Mouse (Mus musculus) intestine, embryonic 16.5 days (tissue): ENCODE measurements around the gene 1810043G02Rik. TPM values are rescaled to one million over a fixed set of nuclear protein-coding genes. Genes with fewer than 3 reads are reported as not detected.

Experiments
- ATAC-seq: fragments of 200-750 bp; cut with Nextera tagmentation; 2 replicates; pipeline ENCODE4 v1.8.0; 2017; ENCODE audit warnings: moderate TSS enrichment, moderate library complexity
- H3K27ac ChIP-seq: fragments of 300-500 bp; sonication (generic); 2 replicates; pipeline ENCODE4 v1.5.1; 2014; ENCODE audit warnings: mild to moderate bottlenecking, low read length
- H3K27me3 ChIP-seq: fragments of 300-500 bp; sonication (generic); replicated peaks from 2 replicates; pipeline ENCODE4 v1.6.1; 2014; ENCODE audit warnings: low read length, control low read depth, mixed read lengths; ENCODE audit not compliant: control insufficient read depth, insufficient read depth
- H3K36me3 ChIP-seq: fragments of 300-500 bp; sonication (generic); 2 replicates; pipeline ENCODE4 v1.6.1; 2014; ENCODE audit warnings: low read length, control low read depth; ENCODE audit not compliant: control insufficient read depth, insufficient read depth
- H3K4me1 ChIP-seq: fragments of 300-500 bp; sonication (generic); 2 replicates; pipeline ENCODE4 v1.6.1; 2014; ENCODE audit warnings: low read length, control low read depth, mixed read lengths; ENCODE audit not compliant: control insufficient read depth, insufficient read depth
- H3K4me2 ChIP-seq: fragments of 300-500 bp; sonication (generic); 2 replicates; pipeline ENCODE4 v1.6.1; 2014; ENCODE audit warnings: low read depth, low read length, control low read depth
- H3K4me3 ChIP-seq: fragments of 300-500 bp; sonication (generic); 2 replicates; pipeline ENCODE4 v1.5.1; 2014; ENCODE audit warnings: mild to moderate bottlenecking, low read length
- H3K9ac ChIP-seq: fragments of 300-500 bp; sonication (generic); 2 replicates; pipeline ENCODE4 v1.6.1; 2014; ENCODE audit warnings: low read depth, low read length
- H3K9me3 ChIP-seq: fragments of 300-500 bp; sonication (generic); 2 replicates; pipeline ENCODE4 v1.6.1; 2016; ENCODE audit warnings: low read length, control low read depth; ENCODE audit not compliant: control insufficient read depth
- WGBS: fragments of 180-500 bp; shearing (Covaris S2); extraction: QIAGEN DNeasy Blood & Tissue Kit; methylation state at CpG from one replicate; pipeline ENCODE4 v1.1.7; 2014; 5-methylcytosine and 5-hydroxymethylcytosine counted together
- polyA plus RNA-seq: library from polyadenylated mRNA; unstranded; fragments of >200 nt; fragmentation: Nextera tagmentation; extraction: Ambion mirVana; gene quantifications from 2 replicates; pipeline ENCODE4 v1.2.1, GENCODE M21; 2015

Gene 1810043G02Rik
- polyA plus RNA-seq, 1 experiment from 2014 or later, result 17.5 TPM

GRCm38 (mm10) chr10:78001796-78002195, 23.5 kb downstream of the 1810043G02Rik start:
- Histone ChIP-seq H3K4me1 (peaks cover 22% of the 10 kb centered on the region), H3K36me3 (peaks cover 32% of the 10 kb centered on the region)
- WGBS, result 85% methylated on average over 11 of the region's 11 CpGs

DNA sequence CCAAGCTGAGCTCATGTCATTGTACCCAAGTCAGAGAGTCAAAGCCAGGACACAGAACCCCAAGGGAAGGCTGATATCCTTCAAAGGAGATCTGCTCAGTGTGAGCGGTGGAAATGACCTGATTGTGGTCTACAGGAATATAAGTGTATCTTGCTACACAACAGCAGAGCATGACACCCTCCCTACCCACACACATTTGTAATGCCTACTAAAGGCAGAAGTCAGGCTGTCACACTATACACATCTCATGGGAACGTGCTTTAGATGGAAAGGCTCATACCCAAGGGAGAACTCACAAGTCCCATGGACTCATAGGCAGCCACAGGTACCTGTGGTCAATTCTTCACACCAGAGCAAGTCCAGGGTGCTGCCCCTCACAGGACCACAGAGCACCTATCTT, 24.0 kb downstream of the 1810043G02Rik start:
- Histone ChIP-seq H3K27ac (no peak overlapping the region), H3K27me3 (no peaks in the 10 kb centered on the region), H3K4me1 (peaks cover 26% of the 10 kb centered on the region), H3K9ac (no peak overlapping the region), H3K4me3 (no peak overlapping the region), H3K4me2 (no peak overlapping the region), H3K9me3 (no peaks in the 10 kb centered on the region), H3K36me3 (peaks cover 27% of the 10 kb centered on the region)
- ATAC-seq, result no peak
- 91% methylated on average over 2 of the region's 2 CpGs for WGBS

More at GRCm38 (mm10) chr10:78001796-78002195, 23.5 kb downstream of the 1810043G02Rik start:
- Histone ChIP-seq H3K9ac (no peak overlapping the region), H3K9me3 (no peaks in the 10 kb centered on the region), H3K4me2 (no peak overlapping the region), H3K4me3 (no peak overlapping the region), H3K27me3 (no peaks in the 10 kb centered on the region), H3K27ac (no peak overlapping the region)
- no peak for ATAC-seq

DNA sequence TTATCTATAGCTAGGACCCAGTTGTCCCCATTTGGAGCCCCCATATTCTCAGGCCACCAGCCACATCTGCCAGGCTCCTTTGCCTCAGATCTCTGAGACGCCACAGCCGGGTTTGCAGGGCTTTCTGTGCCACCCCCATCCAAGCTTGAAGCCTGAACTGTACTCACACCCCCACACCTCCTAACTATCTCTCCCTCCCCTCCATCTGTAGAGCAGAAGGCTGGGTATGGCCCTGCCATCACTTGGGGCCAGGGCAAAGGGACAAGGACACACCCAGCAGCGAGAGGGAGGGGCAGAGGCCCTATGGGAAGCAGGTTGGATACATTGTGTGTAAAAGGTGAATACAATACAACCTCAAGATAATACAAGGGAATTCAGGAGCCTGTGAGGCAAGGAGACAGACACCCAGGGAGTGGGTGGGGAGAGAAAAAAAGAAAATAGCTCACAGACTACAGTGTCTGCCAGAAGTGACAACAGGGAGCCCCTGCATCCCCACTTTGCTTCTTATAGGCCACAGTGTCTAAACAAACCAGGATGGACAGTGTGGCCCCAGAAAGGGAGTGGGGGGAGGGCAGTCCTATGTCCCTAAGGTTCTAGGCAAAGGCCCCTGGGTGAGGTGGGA, 26.3 kb downstream of the 1810043G02Rik start:
- H3K9ac ChIP-seq, result peak overlapping the region; percentile 51
- H3K27ac ChIP-seq, result peak overlapping the region; percentile 97
- H3K36me3 ChIP-seq, result peaks cover 23% of the 10 kb centered on the region
- no peaks in the 10 kb centered on the region for H3K27me3 ChIP-seq
- peak overlapping the region; percentile 82 for H3K4me2 ChIP-seq
- peaks cover 38% of the 10 kb centered on the region for H3K4me1 ChIP-seq
- peak; percentile 71 for ATAC-seq
- peak overlapping the region; percentile 20 for H3K4me3 ChIP-seq
- no peaks in the 10 kb centered on the region for H3K9me3 ChIP-seq
- 63% methylated on average over 3 of the region's 3 CpGs for WGBS

GRCm38 (mm10) chr10:78005791-78006438, 27.6 kb downstream of the 1810043G02Rik start:
- Histone ChIP-seq H3K4me1 (peaks cover 38% of the 10 kb centered on the region), H3K27me3 (no peaks in the 10 kb centered on the region), H3K4me3 (peak overlapping the region; percentile 69; the same call in 1 of the 2 replicates), H3K9ac (peak overlapping the region; percentile 51), H3K36me3 (peaks cover 12% of the 10 kb centered on the region), H3K4me2 (peak overlapping the region; percentile 82), H3K9me3 (no peaks in the 10 kb centered on the region), H3K27ac (peak overlapping the region; percentile 97)
- 71% methylated on average over 4 of the region's 4 CpGs for whole genome bisulfite sequencing
- ATAC-seq, result no peak

DNA sequence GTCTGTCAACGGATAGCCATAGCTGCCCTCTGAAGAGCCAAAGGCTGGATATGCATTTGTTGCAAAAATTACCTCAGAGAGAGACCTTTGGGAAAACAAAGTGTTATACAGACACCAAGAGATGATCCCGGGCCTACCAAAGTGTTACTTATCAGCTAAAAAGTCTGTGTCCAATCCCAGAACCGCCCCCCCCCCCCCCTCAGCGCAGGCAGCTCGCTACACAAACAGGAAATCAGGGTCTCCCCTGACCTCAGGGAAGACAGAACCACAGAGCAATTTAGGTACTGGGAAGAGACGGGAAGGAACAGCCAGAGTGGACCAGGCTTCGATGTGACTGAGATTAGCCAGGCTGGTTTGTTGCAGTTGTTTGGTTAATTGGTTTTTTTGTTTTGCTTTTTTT, 28.9 kb downstream of the 1810043G02Rik start:
- no peaks in the 10 kb centered on the region for H3K27me3 ChIP-seq
- H3K4me2 ChIP-seq, result peak overlapping the region; percentile 82
- H3K36me3 ChIP-seq, result peaks cover 4% of the 10 kb centered on the region
- no peaks in the 10 kb centered on the region for H3K9me3 ChIP-seq
- peak overlapping the region; percentile 84 for H3K9ac ChIP-seq
- no peak for ATAC-seq
- 27% methylated on average over 7 of the region's 7 CpGs for WGBS
- peak overlapping the region; percentile 97 for H3K27ac ChIP-seq
- H3K4me3 ChIP-seq, result peak overlapping the region; percentile 69
- peaks cover 38% of the 10 kb centered on the region for H3K4me1 ChIP-seq

DNA sequence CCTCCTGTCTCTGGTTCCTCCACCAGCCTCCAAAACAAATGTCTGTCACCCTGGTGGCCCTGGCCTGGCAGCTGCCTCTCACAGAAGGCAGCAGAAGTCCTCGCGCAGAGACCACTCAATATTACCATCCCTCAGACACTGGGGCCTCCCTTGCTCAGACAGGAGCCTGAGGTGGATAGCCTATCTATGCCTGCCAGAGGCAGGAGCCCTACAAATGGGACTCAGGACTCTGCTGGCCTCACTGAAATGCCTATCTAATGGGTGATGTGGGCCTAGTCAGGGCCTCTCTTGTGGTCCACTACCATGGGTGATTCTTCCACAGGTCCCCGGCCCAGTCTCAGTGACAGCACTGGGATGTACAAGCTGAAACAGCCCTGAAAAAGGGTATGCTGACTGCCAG, 29.8 kb downstream of the 1810043G02Rik start:
- peaks cover 38% of the 10 kb centered on the region for H3K4me1 ChIP-seq
- ATAC-seq, result no peak
- peak overlapping the region; percentile 69 for H3K4me3 ChIP-seq
- no peaks in the 10 kb centered on the region; the same call in 1 of the 2 replicates for H3K36me3 ChIP-seq
- H3K27me3 ChIP-seq, result no peaks in the 10 kb centered on the region
- peak overlapping the region; percentile 97 for H3K27ac ChIP-seq
- 69% methylated on average over 3 of the region's 3 CpGs for WGBS
- H3K9me3 ChIP-seq, result no peaks in the 10 kb centered on the region
- peak overlapping the region; percentile 82 for H3K4me2 ChIP-seq
- peak overlapping the region; percentile 84 for H3K9ac ChIP-seq

GRCm38 (mm10) chr10:78009184-78009944, 31.0 kb downstream of the 1810043G02Rik start:
- no peaks in the 10 kb centered on the region for H3K9me3 ChIP-seq
- peaks cover 36% of the 10 kb centered on the region for H3K4me1 ChIP-seq
- WGBS, result under 1% methylated on average over 59 of the region's 59 CpGs
- H3K9ac ChIP-seq, result peak overlapping the region; percentile 84
- no peaks in the 10 kb centered on the region; the same call in 1 of the 2 replicates for H3K36me3 ChIP-seq
- H3K4me2 ChIP-seq, result peak overlapping the region; percentile 82
- H3K4me3 ChIP-seq, result peak overlapping the region; percentile 69
- no peaks in the 10 kb centered on the region for H3K27me3 ChIP-seq
- H3K27ac ChIP-seq, result peak overlapping the region; percentile 97
- ATAC-seq, result peak; percentile 95

GRCm38 (mm10) chr10:78009945-78010293, 31.6 kb downstream of the 1810043G02Rik start, which contains the start of gene Pfkl:
Gene Pfkl (minus strand): TSS chr10:78010083.
- Histone ChIP-seq H3K4me1 (peaks cover 33% of the 10 kb centered on the region), H3K27me3 (no peaks in the 10 kb centered on the region), H3K9me3 (no peaks in the 10 kb centered on the region), H3K9ac (peak within 1 kb of the TSS; percentile 84), H3K4me3 (peak within 1 kb of the TSS; percentile 69), H3K4me2 (peak within 1 kb of the TSS; percentile 82), H3K27ac (peak within 1 kb of the TSS; percentile 97), H3K36me3 (no peaks in the 10 kb centered on the region)
- ATAC-seq, result peak; percentile 10
- WGBS, result 1% methylated on average over 9 of the region's 9 CpGs

DNA sequence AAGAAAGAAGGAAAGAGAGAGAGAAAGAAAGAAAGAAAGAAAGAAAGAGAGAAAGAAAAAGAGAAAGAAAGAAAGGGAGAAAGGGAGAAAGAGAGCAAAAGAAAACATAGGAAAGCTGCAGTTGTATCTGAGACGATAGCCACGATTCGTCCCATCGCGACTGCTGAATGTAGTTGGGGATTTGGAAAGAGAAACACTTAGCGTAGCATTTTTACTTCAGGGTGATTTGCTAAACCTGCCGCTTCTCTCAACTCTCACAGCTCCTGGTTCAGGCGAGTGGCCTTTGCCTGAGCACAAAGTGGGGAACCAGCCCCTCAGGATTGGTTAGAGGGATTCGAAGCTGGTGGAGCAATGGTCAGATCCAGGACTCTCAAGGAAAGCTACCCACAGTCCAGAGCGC, 32.0 kb downstream of the 1810043G02Rik start:
- 13% methylated on average over 10 of the region's 10 CpGs for WGBS
- no peaks in the 10 kb centered on the region for H3K36me3 ChIP-seq
- no peaks in the 10 kb centered on the region for H3K27me3 ChIP-seq
- H3K27ac ChIP-seq, result no peak overlapping the region
- no peak for ATAC-seq
- peak overlapping the region; percentile 22 for H3K4me3 ChIP-seq
- H3K9me3 ChIP-seq, result no peaks in the 10 kb centered on the region
- peak overlapping the region; percentile 82 for H3K4me2 ChIP-seq
- H3K9ac ChIP-seq, result peak overlapping the region; percentile 61; the same call in 1 of the 2 replicates
- peaks cover 28% of the 10 kb centered on the region for H3K4me1 ChIP-seq
